Mouse (Mus musculus) thymus, adult 2 months (tissue): ENCODE measurements around the gene Itgb8. TPM values are rescaled to one million over a fixed set of nuclear protein-coding genes. Genes with fewer than 3 reads are reported as not detected.

ENCODE experiments used
- DNase-seq: peaks from one replicate; pipeline ENCODE4 v3.0.0; 2021
- H3K27ac ChIP-seq: fragments of 200-500 bp; 2 replicates; pipeline ENCODE4 v1.5.1; 2012; ENCODE audit warnings: low read length, control low read depth; ENCODE audit not compliant: control insufficient read depth, insufficient read depth
- H3K27me3 ChIP-seq: fragments of 200-500 bp; 2 replicates; pipeline ENCODE4 v1.6.1; 2012; ENCODE audit warnings: mild to moderate bottlenecking, low read length, moderate library complexity, mixed read lengths; ENCODE audit not compliant: control insufficient read depth, insufficient read depth
- H3K36me3 ChIP-seq: fragments of 200-500 bp; 2 replicates; pipeline ENCODE4 v1.6.1; 2012; ENCODE audit warnings: mild to moderate bottlenecking, low read length, moderate library complexity; ENCODE audit not compliant: control insufficient read depth, insufficient read depth
- H3K4me1 ChIP-seq: fragments of 200-500 bp; replicated peaks from 2 replicates; pipeline ENCODE4 v1.6.1; 2012; ENCODE audit warnings: low read length; ENCODE audit not compliant: control insufficient read depth, insufficient read depth
- H3K4me3 ChIP-seq: fragments of 200-500 bp; 2 replicates; pipeline ENCODE4 v1.5.1; 2012; ENCODE audit warnings: mild to moderate bottlenecking, low read length, control low read depth, moderate library complexity; ENCODE audit not compliant: control insufficient read depth, insufficient read depth
- CTCF ChIP-seq: fragments of 200-500 bp; IDR thresholded peaks from 2 replicates; pipeline ENCODE4 v1.5.1; 2012; ENCODE audit warnings: mild to moderate bottlenecking, control low read depth, low read length, moderate library complexity, borderline replicate concordance; ENCODE audit not compliant: control insufficient read depth, poor library complexity, insufficient read depth; ENCODE audit errors: extremely low read depth
- POLR2A ChIP-seq: fragments of 200-500 bp; IDR thresholded peaks from 2 replicates; pipeline ENCODE4 v1.6.1; 2012; ENCODE audit warnings: mild to moderate bottlenecking, low read length, control low read depth, moderate library complexity; ENCODE audit not compliant: control insufficient read depth, poor library complexity, insufficient read depth; ENCODE audit errors: extremely low read depth
- WGBS: fragments of 180-500 bp; shearing (Covaris S2); methylation state at CpG from one replicate; pipeline ENCODE4 v1.1.7; 2018; 5-methylcytosine and 5-hydroxymethylcytosine counted together
- polyA plus RNA-seq: library from polyadenylated mRNA; depleted of rRNA; stranded (reverse); fragments of >200 nt; gene quantifications from 2 replicates; pipeline ENCODE4 v1.2.3, GENCODE M21; 2012

Gene Itgb8
- polyA plus RNA-seq, 1 experiment, result 0.61 TPM

GRCm38 (mm10) chr12:119204411-119204810 lies 34.2 kb downstream of the Itgb8 start:
- H3K27ac ChIP-seq, result no peak overlapping the region
- DNase-seq, result no peak
- H3K4me1 ChIP-seq, result no peaks in the 10 kb centered on the region
- H3K36me3 ChIP-seq, result no peaks in the 10 kb centered on the region
- TF ChIP-seq POLR2A (no peak), CTCF (no peak)
- no peaks in the 10 kb centered on the region for H3K27me3 ChIP-seq
- no peak overlapping the region for H3K4me3 ChIP-seq
- 85% methylated on average over 2 of the region's 2 CpGs for WGBS

DNA sequence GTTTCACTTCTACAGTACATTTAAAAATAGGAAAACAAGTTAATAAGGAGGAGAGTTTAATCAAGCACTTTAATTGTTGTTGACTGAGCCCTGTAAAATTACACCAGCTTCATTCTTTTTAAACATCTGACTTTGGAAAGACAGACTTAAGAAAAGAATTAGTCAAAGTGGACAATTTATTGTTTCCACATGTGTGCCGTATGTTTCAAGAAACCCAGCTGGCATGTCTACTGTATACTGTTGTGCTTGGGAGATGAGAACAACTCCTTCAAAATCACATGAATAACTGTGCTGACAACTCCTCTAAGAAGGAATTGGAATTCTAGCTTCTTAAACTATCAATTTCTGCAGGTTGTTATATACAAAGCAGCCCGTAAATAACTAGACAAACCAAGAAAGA lies 35.8 kb downstream of the Itgb8 start:
- no peaks in the 10 kb centered on the region for H3K36me3 ChIP-seq
- H3K4me3 ChIP-seq, result no peak overlapping the region
- WGBS, result 96% methylated on average over 2 of the region's 2 CpGs
- TF ChIP-seq CTCF (no peak), POLR2A (no peak)
- H3K4me1 ChIP-seq, result no peaks in the 10 kb centered on the region
- DNase-seq, result no peak
- no peaks in the 10 kb centered on the region for H3K27me3 ChIP-seq
- no peak overlapping the region for H3K27ac ChIP-seq

GRCm38 (mm10) chr12:119195145-119195544 lies 43.5 kb downstream of the Itgb8 start:
- H3K36me3 ChIP-seq, result no peaks in the 10 kb centered on the region
- TF ChIP-seq POLR2A, result no peak
- TF ChIP-seq CTCF, result no peak
- DNase-seq, result no peak
- H3K4me1 ChIP-seq, result no peaks in the 10 kb centered on the region
- H3K4me3 ChIP-seq, result no peak overlapping the region
- H3K27me3 ChIP-seq, result no peaks in the 10 kb centered on the region
- H3K27ac ChIP-seq, result no peak overlapping the region

DNA sequence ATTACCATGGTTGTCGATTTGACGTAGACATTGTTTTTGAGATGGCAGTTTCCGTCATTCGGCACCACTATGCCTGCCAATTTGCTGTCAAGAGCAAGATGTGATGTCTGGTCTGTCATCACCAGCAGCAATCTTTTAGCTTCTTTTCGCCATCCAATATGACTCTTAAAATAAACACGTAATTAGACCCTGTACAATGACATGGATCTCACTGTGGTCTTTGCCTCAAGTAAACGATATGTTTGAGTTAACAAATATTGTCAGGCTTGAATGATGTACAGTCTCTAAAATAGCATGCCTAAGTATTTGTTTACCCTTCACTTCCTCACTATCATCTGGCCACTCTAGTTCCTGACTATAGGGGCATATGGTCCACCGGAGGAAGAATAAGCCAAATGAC lies 48.8 kb downstream of the Itgb8 start:
- WGBS, result 93% methylated on average over 8 of the region's 8 CpGs
- Histone ChIP-seq H3K36me3 (no peaks in the 10 kb centered on the region), H3K4me3 (no peak overlapping the region), H3K27ac (no peak overlapping the region), H3K4me1 (no peaks in the 10 kb centered on the region), H3K27me3 (no peaks in the 10 kb centered on the region)
- DNase-seq, result no peak
- TF ChIP-seq CTCF, result no peak
- no peak for TF ChIP-seq POLR2A

DNA sequence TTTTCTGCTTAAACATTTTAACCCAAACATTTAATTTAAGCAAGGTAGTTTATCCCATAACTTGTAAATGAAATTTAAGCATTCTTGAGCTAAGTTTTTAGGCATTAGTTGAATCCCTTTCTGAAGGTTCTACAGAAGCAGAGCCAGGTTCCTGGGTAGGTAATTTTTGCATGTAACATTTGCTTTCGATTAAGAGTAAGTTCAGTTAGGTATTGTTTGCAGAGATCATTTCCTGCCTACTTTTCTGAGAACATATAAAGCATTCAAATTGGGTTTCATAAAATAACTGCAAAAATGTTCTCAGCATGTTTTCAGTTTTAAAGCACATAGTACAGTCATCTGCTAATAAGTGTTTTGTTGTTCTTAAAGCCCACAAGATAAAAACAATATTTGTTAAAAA lies 53.2 kb downstream of the Itgb8 start:
- TF ChIP-seq CTCF, result no peak
- no peak for TF ChIP-seq POLR2A
- H3K27me3 ChIP-seq, result no peaks in the 10 kb centered on the region
- H3K36me3 ChIP-seq, result no peaks in the 10 kb centered on the region
- DNase-seq, result no peak
- H3K4me1 ChIP-seq, result no peaks in the 10 kb centered on the region
- no peak overlapping the region for H3K27ac ChIP-seq
- WGBS, result 15% methylated on average over 1 of the region's 1 CpGs
- no peak overlapping the region for H3K4me3 ChIP-seq

- WGBS, result 95% methylated on average over 2 of the region's 2 CpGs
- Histone ChIP-seq H3K4me1 (no peaks in the 10 kb centered on the region), H3K4me3 (no peak overlapping the region), H3K27me3 (no peaks in the 10 kb centered on the region), H3K27ac (no peak overlapping the region), H3K36me3 (no peaks in the 10 kb centered on the region)
- TF ChIP-seq POLR2A (no peak), CTCF (no peak)
- DNase-seq, result no peak
Observed at GRCm38 (mm10) chr12:119182215-119182924, 56.2 kb downstream of the Itgb8 start.

- 97% methylated on average over 2 of the region's 2 CpGs for WGBS
- TF ChIP-seq POLR2A (no peak), CTCF (no peak)
- Histone ChIP-seq H3K4me1 (no peaks in the 10 kb centered on the region), H3K36me3 (no peaks in the 10 kb centered on the region), H3K27ac (no peak overlapping the region), H3K4me3 (no peak overlapping the region), H3K27me3 (no peaks in the 10 kb centered on the region)
- DNase-seq, result no peak
Observed at GRCm38 (mm10) chr12:119176017-119176416, 62.6 kb downstream of the Itgb8 start.
